28 mouse cellular contexts compared by ENCODE assay signal in the genomic region with DNA sequence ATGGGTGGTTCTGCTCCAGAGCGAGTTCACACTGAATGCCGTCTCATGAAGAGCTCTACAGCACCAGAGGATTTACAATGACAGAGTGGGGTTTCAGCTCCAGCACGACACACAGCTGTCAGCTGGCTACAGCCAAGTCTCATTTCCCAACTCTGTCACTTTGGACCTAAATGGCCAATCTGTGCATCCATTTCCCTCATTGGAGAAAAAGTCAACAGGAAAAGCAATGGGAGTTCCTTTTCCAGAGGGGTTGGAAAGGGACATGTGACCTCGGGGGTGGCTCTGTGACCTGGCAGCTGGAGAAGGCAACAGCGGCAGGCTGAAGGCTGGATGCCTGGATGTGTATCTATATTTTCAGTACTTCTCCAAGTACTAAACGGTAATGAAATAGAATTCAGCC. TPM values are rescaled to one million over a fixed set of nuclear protein-coding genes. Genes with fewer than 3 reads are reported as not detected.
DNase-seq lines count a peak whose midpoint lies in the region; ATAC-seq and TF ChIP-seq lines count a peak whose summit lies in the region.
"Had no signal": no experiment of that assay in that cellular context is flagged by ENCODE, and none has a peak within 500 bp of the region (broad histone marks: within the 10 kb centered on the region; RNA-seq: fewer than 3 reads in every experiment).

No protein-coding gene starts in this region.

- no peak for TF ChIP-seq POLR2A in lung, adult 2 months (IDR thresholded peaks at IDR 0.05; ENCODE audit: borderline replicate concordance, extremely low read depth, low read depth, low read length)

- peak; percentile 16 to 31 for DNase-seq in heart, adult 18-20 months
- peak; percentile 28 for DNase-seq in kidney, postnatal 14 days
- DNase-seq in lung, embryonic 14.5 days = peak; percentile 31
- no peak for DNase-seq in lung, adult 2 months
- peak; percentile 45 for DNase-seq in lung, postnatal 10 days
- no peak for DNase-seq in limb, embryonic 10.5 days (ENCODE audit: low spot score)
- DNase-seq: adrenal gland, adult 8-10 months; cerebellum, adult 2 months; cerebellum, postnatal 14 days; forebrain, postnatal 0 days; heart, postnatal 4 days; right cerebral cortex, adult 18-20 months; spleen, adult 18-20 months; thymus, postnatal 25 days had no signal

- H3K9ac ChIP-seq in heart, embryonic 11.5 days (ENCODE audit: low read depth, low read length) = no peak overlapping the region
- no peak overlapping the region for H3K9ac ChIP-seq in kidney, embryonic 14.5 days (ENCODE audit: low read depth, low read length)
- H3K9ac ChIP-seq in lung, embryonic 14.5 days = no peak overlapping the region
- H3K9ac ChIP-seq: forebrain, postnatal 0 days; heart, embryonic 13.5 days; hindbrain, embryonic 13.5 days; kidney, embryonic 15.5 days; limb, embryonic 12.5 days; lung, embryonic 15.5 days; midbrain, embryonic 12.5 days; neural tube, embryonic 12.5 days had no signal

- WGBS in heart, embryonic 11.5 days (ENCODE audit: insufficient replicate concordance) = 83% methylated on average over 6 of the region's 6 CpGs
- WGBS in kidney, embryonic 14.5 days = 76% methylated on average over 6 of the region's 6 CpGs
- 75% methylated on average over 6 of the region's 6 CpGs for WGBS in lung, embryonic 14.5 days
- 68% methylated on average over 6 of the region's 6 CpGs for WGBS in lung, adult 2 months
- WGBS in limb, embryonic 10.5 days = 90% methylated on average over 6 of the region's 6 CpGs

- no peaks in the 10 kb centered on the region for H3K4me1 ChIP-seq in heart, embryonic 11.5 days (ENCODE audit: control insufficient read depth, insufficient read depth, low read length)
- H3K4me1 ChIP-seq in kidney, embryonic 14.5 days (ENCODE audit: control insufficient read depth, insufficient read depth, low read length) = peaks cover 8% of the 10 kb centered on the region; the same call in 1 of the 2 replicates
- no peaks in the 10 kb centered on the region for H3K4me1 ChIP-seq in lung, embryonic 14.5 days (ENCODE audit: insufficient read depth)
- H3K4me1 ChIP-seq in lung, adult 2 months (ENCODE audit: control insufficient read depth, insufficient read depth, low read length) = no peaks in the 10 kb centered on the region
- H3K4me1 ChIP-seq in limb, embryonic 10.5 days = peaks cover 20% of the 10 kb centered on the region
- H3K4me1 ChIP-seq: lung, embryonic 15.5 days; megakaryocyte, embryonic 14.5 days had no signal

- H3K9me3 ChIP-seq in heart, embryonic 11.5 days (replicated peaks; ENCODE audit: control insufficient read depth, low read length) = no peaks in the 10 kb centered on the region
- no peaks in the 10 kb centered on the region for H3K9me3 ChIP-seq in kidney, embryonic 14.5 days (ENCODE audit: control insufficient read depth, low read length)
- no peaks in the 10 kb centered on the region for H3K9me3 ChIP-seq in lung, embryonic 14.5 days (ENCODE audit: low read depth, low read length)
- H3K9me3 ChIP-seq in limb, embryonic 10.5 days (replicated peaks) = no peaks in the 10 kb centered on the region
- H3K9me3 ChIP-seq: G1E; heart, embryonic 13.5 days; hindbrain, embryonic 13.5 days; kidney, embryonic 15.5 days; limb, embryonic 12.5 days; lung, embryonic 15.5 days; megakaryocyte, embryonic 14.5 days; midbrain, embryonic 12.5 days; neural tube, embryonic 12.5 days had no signal

- H3K4me2 ChIP-seq in heart, embryonic 11.5 days = no peak overlapping the region
- H3K4me2 ChIP-seq in kidney, embryonic 14.5 days (replicated peaks; ENCODE audit: low read depth, low read length) = no peak overlapping the region
- H3K4me2 ChIP-seq in lung, embryonic 14.5 days = no peak overlapping the region
- H3K4me2 ChIP-seq: heart, embryonic 13.5 days; hindbrain, embryonic 13.5 days; kidney, embryonic 15.5 days; limb, embryonic 12.5 days; lung, embryonic 15.5 days; midbrain, embryonic 12.5 days; neural tube, embryonic 12.5 days had no signal

- H3K27me3 ChIP-seq in heart, embryonic 11.5 days (ENCODE audit: control insufficient read depth, insufficient read depth, low read length) = no peaks in the 10 kb centered on the region
- H3K27me3 ChIP-seq in kidney, embryonic 14.5 days (ENCODE audit: control insufficient read depth, insufficient read depth, low read length) = no peaks in the 10 kb centered on the region
- no peaks in the 10 kb centered on the region for H3K27me3 ChIP-seq in lung, embryonic 14.5 days (ENCODE audit: insufficient read depth, low read length)
- no peaks in the 10 kb centered on the region for H3K27me3 ChIP-seq in limb, embryonic 10.5 days (ENCODE audit: low read depth, poor library complexity, severe bottlenecking)
- H3K27me3 ChIP-seq: heart, embryonic 13.5 days; hindbrain, embryonic 13.5 days; limb, embryonic 12.5 days; lung, embryonic 15.5 days; midbrain, embryonic 12.5 days; neural tube, embryonic 12.5 days had no signal

- H3K4me3 ChIP-seq in heart, embryonic 11.5 days (ENCODE audit: low read depth, low read length) = no peak overlapping the region
- no peak overlapping the region for H3K4me3 ChIP-seq in kidney, embryonic 14.5 days (ENCODE audit: low read length)
- no peak overlapping the region for H3K4me3 ChIP-seq in lung, embryonic 14.5 days (ENCODE audit: low read depth, low read length)
- no peak overlapping the region for H3K4me3 ChIP-seq in lung, adult 2 months (replicated peaks; ENCODE audit: extremely low read depth, low read depth, low read length)
- H3K4me3 ChIP-seq in limb, embryonic 10.5 days = no peak overlapping the region
- H3K4me3 ChIP-seq: erythroblast, embryonic 14.5 days; heart, embryonic 13.5 days; hindbrain, embryonic 13.5 days; kidney, embryonic 15.5 days; limb, embryonic 12.5 days; lung, embryonic 15.5 days; megakaryocyte, embryonic 14.5 days; midbrain, embryonic 12.5 days; myocyte; neural tube, embryonic 12.5 days had no signal

- no peak overlapping the region for H3K27ac ChIP-seq in heart, embryonic 11.5 days (ENCODE audit: low read depth, low read length)
- no peak overlapping the region for H3K27ac ChIP-seq in kidney, embryonic 14.5 days (ENCODE audit: low read depth, low read length)
- H3K27ac ChIP-seq in lung, embryonic 14.5 days (ENCODE audit: low read depth) = no peak overlapping the region
- H3K27ac ChIP-seq in limb, embryonic 10.5 days = no peak overlapping the region
- H3K27ac ChIP-seq: heart, embryonic 13.5 days; hindbrain, embryonic 13.5 days; kidney, embryonic 15.5 days; limb, embryonic 12.5 days; lung, embryonic 15.5 days; midbrain, embryonic 12.5 days; neural tube, embryonic 12.5 days had no signal

- no peak for ATAC-seq in heart, embryonic 11.5 days (replicated peaks; ENCODE audit: insufficient number of reproducible peaks, low FRiP score, low TSS enrichment)
- no peak for ATAC-seq in kidney, embryonic 14.5 days (ENCODE audit: low FRiP score, low TSS enrichment)
- ATAC-seq in lung, embryonic 14.5 days (ENCODE audit: insufficient read depth) = no peak
- ATAC-seq: forebrain, postnatal 0 days; intestine, embryonic 16.5 days had no signal

- no peak for TF ChIP-seq CTCF in lung, embryonic 14.5 days (IDR thresholded peaks at IDR 0.05; ENCODE audit: low read depth)
- TF ChIP-seq CTCF in lung, adult 2 months (IDR thresholded peaks at IDR 0.05; ENCODE audit: insufficient read depth, low read length) = no peak

- no peaks in the 10 kb centered on the region; the same call in 1 of the 2 replicates for H3K36me3 ChIP-seq in heart, embryonic 11.5 days (ENCODE audit: control insufficient read depth, insufficient read depth, low read length)
- 0 out of 2 replicates have a peak, but pooled peaks cover 2% of the 10 kb centered on the region for H3K36me3 ChIP-seq in kidney, embryonic 14.5 days (ENCODE audit: control insufficient read depth, insufficient read depth, low read length)
- H3K36me3 ChIP-seq in lung, embryonic 14.5 days (ENCODE audit: insufficient read depth) = 0 out of 2 replicates have a peak, but pooled peaks cover 4% of the 10 kb centered on the region
- peaks cover 24% of the 10 kb centered on the region for H3K36me3 ChIP-seq in limb, embryonic 10.5 days
- H3K36me3 ChIP-seq: midbrain, embryonic 12.5 days had no signal

RNA-seq across cellular contexts. Expression of a gene that starts 11.6 kb away (rescaled TPM):
- not detected for total RNA-seq in heart, adult 18-20 months (2021)
- 0.07 TPM in 1 of 2 replicates, not detected in the other for polyA plus RNA-seq in heart, embryonic 11.5 days (2014; fragmentation: Nextera tagmentation; extraction: Ambion mirVana)
- polyA plus RNA-seq in kidney, embryonic 14.5 days (2014; fragmentation: Nextera tagmentation; extraction: Ambion mirVana) = 0.24 and 0.43 TPM in 2 replicates
- 0.05 and 0.39 TPM in 2 replicates for polyA plus RNA-seq in lung, embryonic 14.5 days (2014; fragmentation: Nextera tagmentation; extraction: Ambion mirVana)
- polyA plus RNA-seq in lung, adult 2 months (2012; rRNA removed) = 0.02 and 0.05 TPM in 2 replicates
- polyA plus RNA-seq in limb, embryonic 10.5 days (2016; fragmentation: Nextera tagmentation; extraction: Ambion mirVana) = 0.03 and 0.05 TPM in 2 replicates
- polyA plus RNA-seq: G1E; lung, embryonic 15.5 days had no signal

Comparison
In these comparisons a context has a peak if more than half of its experiments do, and no peak if none do; other contexts are left out.
1. DNase-seq: peak in heart, adult 18-20 months (2 of 2), kidney, postnatal 14 days (single experiment), lung, embryonic 14.5 days (single experiment) and lung, postnatal 10 days (single experiment); none in lung, adult 2 months (single experiment) and limb, embryonic 10.5 days (single experiment).